ENCODE assay signal across 23 mouse cellular contexts in genomic region chr15:80047973-80048372, GRCm38 (mm10). TPM values are rescaled to one million over a fixed set of nuclear protein-coding genes. Genes with fewer than 3 reads are reported as not detected.
DNase-seq lines count a peak whose midpoint lies in the region; ATAC-seq and TF ChIP-seq lines count a peak whose summit lies in the region.
"Had no signal": no experiment of that assay in that cellular context is flagged by ENCODE, and none has a peak within 500 bp of the region (broad histone marks: within the 10 kb centered on the region; RNA-seq: fewer than 3 reads in every experiment).

No protein-coding gene starts in this region.

- no peak overlapping the region for H3K27ac ChIP-seq in heart, embryonic 11.5 days (ENCODE audit: low read depth, low read length)
- no peak overlapping the region for H3K27ac ChIP-seq in heart, embryonic 16.5 days (ENCODE audit: low read length)
- H3K27ac ChIP-seq in heart, adult 2 months: no peak overlapping the region
- no peak overlapping the region for H3K27ac ChIP-seq in thymus, adult 2 months (ENCODE audit: control insufficient read depth, insufficient read depth, low read length)
- H3K27ac ChIP-seq: embryonic facial prominence, embryonic 15.5 days; hindbrain, embryonic 10.5 days; hindbrain, embryonic 14.5 days; intestine, embryonic 15.5 days had no signal

- no peaks in the 10 kb centered on the region; the same call in 1 of the 2 replicates for H3K9me3 ChIP-seq in heart, embryonic 11.5 days (replicated peaks; ENCODE audit: control insufficient read depth, low read length)
- H3K9me3 ChIP-seq in heart, embryonic 16.5 days (replicated peaks; ENCODE audit: control insufficient read depth, low read length): peaks cover 6% of the 10 kb centered on the region

- no peaks in the 10 kb centered on the region for H3K79me2 ChIP-seq in heart, adult 2 months (replicated peaks; ENCODE audit: control insufficient read depth, insufficient read depth, low read length)

- no peak for TF ChIP-seq POLR2A in heart, adult 2 months (IDR thresholded peaks at IDR 0.05; ENCODE audit: insufficient read depth, low read depth, low read length)
- TF ChIP-seq POLR2A in thymus, adult 2 months (IDR thresholded peaks at IDR 0.05; ENCODE audit: control insufficient read depth, extremely low read depth, insufficient read depth, low read length, poor library complexity): no peak

- no peak overlapping the region for H3K4me3 ChIP-seq in heart, embryonic 11.5 days (ENCODE audit: low read depth, low read length)
- H3K4me3 ChIP-seq in heart, embryonic 16.5 days (ENCODE audit: low read length): no peak overlapping the region
- H3K4me3 ChIP-seq in heart, adult 2 months: no peak overlapping the region
- H3K4me3 ChIP-seq in thymus, adult 2 months (ENCODE audit: control insufficient read depth, insufficient read depth, low read length): no peak overlapping the region
- H3K4me3 ChIP-seq: embryonic facial prominence, embryonic 15.5 days; erythroblast, embryonic 14.5 days; hindbrain, embryonic 10.5 days; intestine, embryonic 15.5 days had no signal

- H3K36me3 ChIP-seq in heart, embryonic 11.5 days (ENCODE audit: control insufficient read depth, insufficient read depth, low read length): no peaks in the 10 kb centered on the region
- H3K36me3 ChIP-seq in heart, embryonic 16.5 days (ENCODE audit: control insufficient read depth, insufficient read depth): no peaks in the 10 kb centered on the region
- H3K36me3 ChIP-seq in heart, adult 2 months (ENCODE audit: control insufficient read depth, insufficient read depth, low read length): no peaks in the 10 kb centered on the region
- H3K36me3 ChIP-seq in thymus, adult 2 months (ENCODE audit: control insufficient read depth, insufficient read depth, low read length): no peaks in the 10 kb centered on the region
- H3K36me3 ChIP-seq: embryonic facial prominence, embryonic 15.5 days; hindbrain, embryonic 10.5 days; intestine, embryonic 15.5 days had no signal

- no peak for ATAC-seq in heart, embryonic 11.5 days (replicated peaks; ENCODE audit: insufficient number of reproducible peaks, low FRiP score, low TSS enrichment)
- ATAC-seq in heart, embryonic 16.5 days (replicated peaks; ENCODE audit: extremely low read depth, insufficient read depth, low FRiP score): no peak
- ATAC-seq in common myeloid progenitor, adult 5-6 weeks (replicated peaks; ENCODE audit: low read depth, poor library complexity, severe bottlenecking): 0 out of 2 replicates have a peak, but pooled peaks have one; percentile 17
- ATAC-seq: forebrain, embryonic 16.5 days; intestine, embryonic 15.5 days had no signal

- 10% methylated on average over 5 of the region's 5 CpGs for WGBS in heart, embryonic 11.5 days (ENCODE audit: insufficient replicate concordance)
- WGBS in heart, embryonic 16.5 days: 16% methylated on average over 5 of the region's 5 CpGs
- WGBS in heart, adult 2 months: 29% methylated on average over 5 of the region's 5 CpGs
- WGBS in thymus, adult 2 months: 17% methylated on average over 5 of the region's 5 CpGs

- no peak for DNase-seq in heart, postnatal 25 days (ENCODE audit: low spot score)
- no peak for DNase-seq in heart, adult 2 months
- peak; percentile 33 for DNase-seq in thymus, postnatal 0 days (ENCODE audit: low spot score)
- no peak for DNase-seq in thymus, adult 2 months
- no peak for DNase-seq in spleen, adult 18-20 months
- DNase-seq: adrenal gland, adult 2 months; adrenal gland, postnatal 25 days; cerebellum, adult 2 months; cerebellum, postnatal 10 days; embryo, embryonic 11 days; gastrocnemius, postnatal 25 days; heart, postnatal 10 days; kidney, adult 18-20 months had no signal

- no peak overlapping the region; the same call in 1 of the 2 replicates for H3K4me2 ChIP-seq in heart, embryonic 11.5 days
- H3K4me2 ChIP-seq in heart, embryonic 16.5 days (ENCODE audit: low read depth, low read length): no peak overlapping the region
- H3K4me2 ChIP-seq: embryonic facial prominence, embryonic 15.5 days; hindbrain, embryonic 14.5 days; intestine, embryonic 15.5 days had no signal

- TF ChIP-seq EP300 in heart, adult 2 months (IDR thresholded peaks at IDR 0.05; ENCODE audit: insufficient read depth, low read depth, low read length): no peak

- 0 out of 2 replicates have a peak overlapping the region, but pooled peaks have one; percentile 39 for H3K9ac ChIP-seq in heart, embryonic 11.5 days (ENCODE audit: low read depth, low read length)
- 0 out of 2 replicates have a peak overlapping the region, but pooled peaks have one; percentile 12 for H3K9ac ChIP-seq in heart, embryonic 16.5 days (ENCODE audit: low read length)
- no peak overlapping the region for H3K9ac ChIP-seq in heart, adult 2 months (ENCODE audit: low read depth, low read length)
- H3K9ac ChIP-seq: embryonic facial prominence, embryonic 15.5 days; hindbrain, embryonic 14.5 days; intestine, embryonic 15.5 days had no signal

- intact Hi-C loops in heart, postnatal 25 days (cut with DNase I): no loop called here
- intact Hi-C loops in heart, adult 2 months (cut with DNase I): no loop called here

- no peak for TF ChIP-seq CTCF in heart, adult 2 months (IDR thresholded peaks at IDR 0.05)
- TF ChIP-seq CTCF in thymus, adult 2 months (IDR thresholded peaks at IDR 0.05; ENCODE audit: borderline replicate concordance, control insufficient read depth, extremely low read depth, insufficient read depth, low read length, poor library complexity): no peak

- no peaks in the 10 kb centered on the region for H3K27me3 ChIP-seq in heart, embryonic 11.5 days (ENCODE audit: control insufficient read depth, insufficient read depth, low read length)
- H3K27me3 ChIP-seq in heart, embryonic 16.5 days (ENCODE audit: control insufficient read depth, insufficient read depth, low read length): no peaks in the 10 kb centered on the region
- no peaks in the 10 kb centered on the region for H3K27me3 ChIP-seq in heart, adult 2 months (ENCODE audit: control insufficient read depth, insufficient read depth, low read length)
- H3K27me3 ChIP-seq in thymus, adult 2 months (ENCODE audit: control insufficient read depth, insufficient read depth, low read length): no peaks in the 10 kb centered on the region
- H3K27me3 ChIP-seq: embryonic facial prominence, embryonic 15.5 days; intestine, embryonic 15.5 days had no signal

- peaks cover 10% of the 10 kb centered on the region for H3K4me1 ChIP-seq in heart, embryonic 11.5 days (ENCODE audit: control insufficient read depth, insufficient read depth, low read length)
- peaks cover 22% of the 10 kb centered on the region for H3K4me1 ChIP-seq in heart, embryonic 16.5 days (ENCODE audit: control insufficient read depth, insufficient read depth, low read length)
- H3K4me1 ChIP-seq in heart, adult 2 months (ENCODE audit: control insufficient read depth, insufficient read depth, low read length): peaks cover 8% of the 10 kb centered on the region
- H3K4me1 ChIP-seq in thymus, adult 2 months (replicated peaks; ENCODE audit: control insufficient read depth, insufficient read depth, low read length): peaks cover 52% of the 10 kb centered on the region
- H3K4me1 ChIP-seq: embryonic facial prominence, embryonic 15.5 days had no signal

RNA-seq across cellular contexts. Expression of gene Pdgfb, which starts 33.2 kb away (rescaled TPM):
- 1.3 and 2.0 TPM in 2 replicates for polyA plus RNA-seq in heart, embryonic 11.5 days (2014; fragmentation: Nextera tagmentation; extraction: Ambion mirVana)
- 10 to 100 TPM; 24.5 to 33.8 TPM for total RNA-seq in heart, postnatal 25 days (2021)
- 3.2 and 4.6 TPM in 2 replicates for polyA plus RNA-seq in heart, embryonic 16.5 days (2015; fragmentation: Nextera tagmentation; extraction: Ambion mirVana)
- 10 to 100 TPM; 27.1 to 27.3 TPM for total RNA-seq in heart, adult 2 months (2021)
- polyA plus RNA-seq in heart, adult 2 months (2012; rRNA removed): 32.6 and 45.1 TPM in 2 replicates
- polyA plus RNA-seq in thymus, postnatal 0 days (2015; fragmentation: Nextera tagmentation; extraction: Ambion mirVana): 2.2 and 2.7 TPM in 2 replicates
- polyA plus RNA-seq in thymus, adult 2 months (2012; rRNA removed): 10.9 and 11.6 TPM in 2 replicates
- 0.10 and 0.82 TPM in 2 replicates for total RNA-seq in common myeloid progenitor, adult 5-6 weeks (2017)
- total RNA-seq: CH12.LX had no signal

RNA-seq across cellular contexts. Expression of gene Syngr1, which starts 43.2 kb away (rescaled TPM):
- polyA plus RNA-seq in heart, embryonic 11.5 days (2014; fragmentation: Nextera tagmentation; extraction: Ambion mirVana): 15.2 and 20.7 TPM in 2 replicates
- total RNA-seq in heart, postnatal 25 days (2021): 10 to 100 TPM; 77.5 to 92.2 TPM
- polyA plus RNA-seq in heart, embryonic 16.5 days (2015; fragmentation: Nextera tagmentation; extraction: Ambion mirVana): 55.4 and 61.2 TPM in 2 replicates
- 10 to 100 TPM; 69.6 to 95.0 TPM for total RNA-seq in heart, adult 2 months (2021)
- polyA plus RNA-seq in heart, adult 2 months (2012; rRNA removed): 247 and 250 TPM in 2 replicates
- 74.1 and 74.5 TPM in 2 replicates for polyA plus RNA-seq in thymus, postnatal 0 days (2015; fragmentation: Nextera tagmentation; extraction: Ambion mirVana)
- polyA plus RNA-seq in thymus, adult 2 months (2012; rRNA removed): 91.8 and 121 TPM in 2 replicates
- total RNA-seq in common myeloid progenitor, adult 5-6 weeks (2017): 4.8 and 6.1 TPM in 2 replicates

RNA-seq across cellular contexts. Expression of gene Rpl3, which starts 43.7 kb away (rescaled TPM):
- 861 and 879 TPM in 2 replicates for polyA plus RNA-seq in heart, embryonic 11.5 days (2014; fragmentation: Nextera tagmentation; extraction: Ambion mirVana)
- total RNA-seq in heart, postnatal 25 days (2021): 100 to 1,000 TPM; 154 to 183 TPM
- polyA plus RNA-seq in heart, embryonic 16.5 days (2015; fragmentation: Nextera tagmentation; extraction: Ambion mirVana): 606 and 610 TPM in 2 replicates
- total RNA-seq in heart, adult 2 months (2021): 100 to 1,000 TPM; 137 to 150 TPM
- polyA plus RNA-seq in heart, adult 2 months (2012; rRNA removed): 201 and 230 TPM in 2 replicates
- polyA plus RNA-seq in thymus, postnatal 0 days (2015; fragmentation: Nextera tagmentation; extraction: Ambion mirVana): 1,085 and 1,101 TPM in 2 replicates
- polyA plus RNA-seq in thymus, adult 2 months (2012; rRNA removed): 627 and 715 TPM in 2 replicates
- 2,920 and 3,083 TPM in 2 replicates for total RNA-seq in common myeloid progenitor, adult 5-6 weeks (2017)
